Mouse (Mus musculus): ENCODE results near the gene Vmn2r43.
"Not testable (repeated sequence)": the region's sequence is repeated elsewhere in the genome, so short reads cannot be mapped to it uniquely, and the experiment has no call there.

- not testable (repeated sequence) for TF ChIP-seq CTCF (IDR thresholded peaks at IDR 0.05 in 2 of 3, conservative IDR thresholded peaks at IDR 0.05 in 1 of 3; ENCODE audit: control insufficient read depth in 1 of 3, insufficient read depth in 1 of 3, low read depth in 2 of 3, low read length in 3 of 3, poor library complexity in 1 of 3, severe bottlenecking in 1 of 3); POLR2A (IDR thresholded peaks at IDR 0.05; ENCODE audit: control insufficient read depth in 1 of 2, insufficient read depth in 1 of 2, low read depth in 1 of 2, low read length in 2 of 2, poor library complexity in 1 of 2); EP300 (IDR thresholded peaks at IDR 0.05; ENCODE audit: low read depth in 1 of 2, low read length in 2 of 2)
These were observed 60.2 kb downstream of the Vmn2r43 start, which contains the start of gene Vmn2r42 for GRCm38 (mm10) chr7:8200220-8200619.
